Mouse (Mus musculus) stomach, postnatal 0 days (tissue): ENCODE data around the gene Angel1. TPM values are rescaled to one million over a fixed set of nuclear protein-coding genes. Genes with fewer than 3 reads are reported as not detected.

Experiments used
- ATAC-seq: fragments of 200-750 bp; cut with Nextera tagmentation; 2 replicates; pipeline ENCODE4 v1.8.0; 2017; ENCODE audit not compliant: low FRiP score, low TSS enrichment
- DNase-seq: peaks from one replicate; pipeline ENCODE4 v3.0.0-alpha.2; 2016; ENCODE audit warnings: low spot score
- H3K27ac ChIP-seq: fragments of 300-500 bp; sonication (generic); replicated peaks from 2 replicates; pipeline ENCODE4 v1.5.1; 2014; ENCODE audit warnings: mild to moderate bottlenecking, control low read depth
- H3K27me3 ChIP-seq: fragments of 300-500 bp; sonication (generic); 2 replicates; pipeline ENCODE4 v1.6.1; 2014; ENCODE audit warnings: low read length; ENCODE audit not compliant: control insufficient read depth, insufficient read depth
- H3K36me3 ChIP-seq: fragments of 300-500 bp; sonication (generic); 2 replicates; pipeline ENCODE4 v1.6.1; 2014; ENCODE audit warnings: low read length, mixed read lengths; ENCODE audit not compliant: control insufficient read depth, insufficient read depth
- H3K4me1 ChIP-seq: fragments of 300-500 bp; sonication (generic); replicated peaks from 2 replicates; pipeline ENCODE4 v1.6.1; 2014; ENCODE audit warnings: antibody characterized with exemption; ENCODE audit not compliant: control insufficient read depth, insufficient read depth
- H3K4me2 ChIP-seq: fragments of 300-500 bp; sonication (generic); replicated peaks from 2 replicates; pipeline ENCODE4 v1.6.1; 2014; ENCODE audit warnings: low read depth, mild to moderate bottlenecking, control low read depth, moderate library complexity
- H3K4me3 ChIP-seq: fragments of 300-500 bp; sonication (generic); 2 replicates; pipeline ENCODE4 v1.5.1; 2014; ENCODE audit warnings: low read depth, low read length, control low read depth
- H3K9ac ChIP-seq: fragments of 300-500 bp; sonication (generic); 2 replicates; pipeline ENCODE4 v1.6.1; 2014; ENCODE audit warnings: mild to moderate bottlenecking, low read length, control low read depth, mixed read lengths
- H3K9me3 ChIP-seq: fragments of 300-500 bp; sonication (generic); 2 replicates; pipeline ENCODE4 v1.6.1; 2016; ENCODE audit warnings: low read length; ENCODE audit not compliant: control insufficient read depth
- CTCF ChIP-seq: IDR thresholded peaks from 2 replicates; pipeline ENCODE4 v1.5.1; 2016; ENCODE audit warnings: antibody characterized with exemption, low read depth, mild to moderate bottlenecking, moderate library complexity
- EP300 ChIP-seq: optimal IDR thresholded peaks from 2 replicates; pipeline ENCODE3; 2016; ENCODE audit warnings: antibody characterized with exemption
- WGBS: fragments of 180-500 bp; shearing (Covaris S2); extraction: QIAGEN DNeasy Blood & Tissue Kit; methylation state at CpG from one replicate; pipeline ENCODE4 v1.1.7; 2014; 5-methylcytosine and 5-hydroxymethylcytosine counted together
- polyA plus RNA-seq: library from polyadenylated mRNA; unstranded; fragments of >200 nt; fragmentation: Nextera tagmentation; extraction: Ambion mirVana; gene quantifications from 2 replicates; pipeline ENCODE4 v1.2.1, GENCODE M21; 2015

The Angel1 gene
- polyA plus RNA-seq, 1 experiment from 2014 or later, result 3.9 TPM

DNA sequence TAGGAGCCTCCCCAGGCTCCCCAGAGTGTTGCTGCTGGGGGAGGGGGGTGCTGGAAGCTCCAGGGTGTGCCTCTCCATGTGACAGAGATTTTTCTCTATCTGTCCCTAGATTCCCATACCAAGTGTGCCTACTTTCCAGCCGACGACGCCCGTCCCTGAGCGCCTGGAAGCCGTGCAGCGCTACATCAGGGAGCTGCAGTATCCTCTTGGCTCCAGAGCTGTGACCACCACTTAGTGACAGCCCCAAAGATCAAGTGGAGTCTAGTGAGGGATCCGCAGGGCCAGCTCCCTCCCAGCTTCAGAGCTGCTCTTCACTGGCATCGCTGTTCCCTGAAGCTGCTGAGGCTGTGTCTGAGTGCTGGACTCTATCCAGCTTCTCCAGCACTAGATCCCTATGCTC, 41.0 kb downstream of the Angel1 start:
- Histone ChIP-seq H3K4me3 (no peak overlapping the region), H3K27ac (no peak overlapping the region), H3K4me1 (no peaks in the 10 kb centered on the region), H3K27me3 (no peaks in the 10 kb centered on the region), H3K9me3 (no peaks in the 10 kb centered on the region), H3K36me3 (no peaks in the 10 kb centered on the region), H3K9ac (no peak overlapping the region), H3K4me2 (no peak overlapping the region)
- WGBS, result 82% methylated on average over 9 of the region's 9 CpGs
- TF ChIP-seq EP300, result no peak
- no peak for TF ChIP-seq CTCF
- no peak for DNase-seq
- ATAC-seq, result no peak

DNA sequence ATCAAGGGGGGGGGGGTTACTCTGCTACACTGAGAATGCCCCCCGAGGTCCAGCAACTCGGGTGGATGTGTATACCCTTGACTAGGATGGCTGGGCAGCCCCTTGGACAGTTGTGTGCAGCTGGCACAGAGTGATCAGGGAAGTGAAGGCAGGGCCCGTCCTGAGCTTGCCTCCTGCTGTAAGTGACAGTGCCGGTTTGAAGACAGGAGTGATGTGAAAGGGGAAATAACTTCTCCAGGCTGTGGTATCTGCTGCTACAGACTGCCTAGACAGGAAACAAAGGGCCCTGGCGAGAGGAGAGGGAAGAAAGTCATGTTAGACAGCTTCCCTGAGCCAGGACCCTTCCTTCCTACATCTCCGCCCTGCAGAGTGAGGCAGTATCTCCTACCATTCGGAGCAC, 42.6 kb downstream of the Angel1 start:
- Histone ChIP-seq H3K9ac (no peak overlapping the region), H3K27ac (no peak overlapping the region), H3K4me2 (no peak overlapping the region), H3K36me3 (no peaks in the 10 kb centered on the region), H3K27me3 (no peaks in the 10 kb centered on the region), H3K9me3 (no peaks in the 10 kb centered on the region), H3K4me1 (peaks cover 2% of the 10 kb centered on the region; the same call in 1 of the 2 replicates), H3K4me3 (no peak overlapping the region)
- TF ChIP-seq EP300 (no peak), CTCF (no peak)
- 52% methylated on average over 7 of the region's 7 CpGs for WGBS
- no peak for DNase-seq
- no peak for ATAC-seq

DNA sequence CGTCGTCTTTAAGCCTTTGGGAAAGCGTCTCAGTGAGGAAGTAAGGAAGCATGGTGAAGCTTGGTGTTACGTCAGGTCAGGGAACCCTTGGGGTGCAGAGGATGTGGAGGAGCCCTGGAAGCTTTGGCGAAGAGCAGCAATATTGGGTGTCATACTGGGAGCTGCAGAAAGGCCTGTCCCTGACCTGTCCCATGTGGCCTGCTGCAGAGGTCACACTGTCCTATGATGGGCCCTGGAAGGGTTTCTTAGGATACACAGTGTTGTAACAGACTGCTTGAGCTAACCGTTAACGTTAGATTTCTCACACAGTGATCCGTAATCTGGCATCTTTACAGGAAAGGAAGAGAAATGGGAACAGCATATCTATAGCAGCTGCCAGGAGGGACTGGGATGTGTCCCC, 44.1 kb downstream of the Angel1 start:
- ATAC-seq (no peak), DNase-seq (no peak)
- Histone ChIP-seq H3K4me1 (peaks cover 2% of the 10 kb centered on the region; the same call in 1 of the 2 replicates), H3K9ac (no peak overlapping the region), H3K27ac (no peak overlapping the region), H3K27me3 (no peaks in the 10 kb centered on the region), H3K4me3 (no peak overlapping the region), H3K36me3 (no peaks in the 10 kb centered on the region), H3K4me2 (no peak overlapping the region), H3K9me3 (no peaks in the 10 kb centered on the region)
- TF ChIP-seq CTCF (no peak), EP300 (no peak)
- WGBS, result 58% methylated on average over 8 of the region's 8 CpGs

DNA sequence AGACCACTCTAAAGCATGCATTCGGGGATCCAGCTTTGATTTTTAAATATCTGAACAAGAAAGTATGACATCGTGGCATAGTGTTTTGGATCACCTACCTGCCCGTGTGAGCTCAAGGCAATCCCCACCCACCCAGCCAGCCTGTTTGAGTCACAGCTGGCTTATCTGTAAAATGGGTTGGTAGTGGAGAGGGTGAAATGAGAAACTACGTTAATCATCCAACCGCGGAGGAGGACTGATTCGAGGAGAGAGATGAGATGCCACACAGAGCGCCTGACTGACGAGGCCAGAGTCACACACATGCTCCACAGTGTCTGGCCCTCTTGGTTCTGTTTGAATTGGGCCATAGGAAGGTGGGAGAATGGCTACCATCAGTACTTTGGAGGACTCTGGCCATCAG, 44.6 kb downstream of the Angel1 start:
- no peak overlapping the region for H3K9ac ChIP-seq
- DNase-seq (no peak), ATAC-seq (no peak)
- H3K4me2 ChIP-seq, result no peak overlapping the region
- no peak overlapping the region for H3K27ac ChIP-seq
- H3K9me3 ChIP-seq, result no peaks in the 10 kb centered on the region
- no peaks in the 10 kb centered on the region for H3K27me3 ChIP-seq
- 81% methylated on average over 9 of the region's 9 CpGs for WGBS
- H3K4me1 ChIP-seq, result peaks cover 2% of the 10 kb centered on the region; the same call in 1 of the 2 replicates
- no peaks in the 10 kb centered on the region for H3K36me3 ChIP-seq
- no peak for TF ChIP-seq EP300
- TF ChIP-seq CTCF, result no peak
- H3K4me3 ChIP-seq, result no peak overlapping the region

DNA sequence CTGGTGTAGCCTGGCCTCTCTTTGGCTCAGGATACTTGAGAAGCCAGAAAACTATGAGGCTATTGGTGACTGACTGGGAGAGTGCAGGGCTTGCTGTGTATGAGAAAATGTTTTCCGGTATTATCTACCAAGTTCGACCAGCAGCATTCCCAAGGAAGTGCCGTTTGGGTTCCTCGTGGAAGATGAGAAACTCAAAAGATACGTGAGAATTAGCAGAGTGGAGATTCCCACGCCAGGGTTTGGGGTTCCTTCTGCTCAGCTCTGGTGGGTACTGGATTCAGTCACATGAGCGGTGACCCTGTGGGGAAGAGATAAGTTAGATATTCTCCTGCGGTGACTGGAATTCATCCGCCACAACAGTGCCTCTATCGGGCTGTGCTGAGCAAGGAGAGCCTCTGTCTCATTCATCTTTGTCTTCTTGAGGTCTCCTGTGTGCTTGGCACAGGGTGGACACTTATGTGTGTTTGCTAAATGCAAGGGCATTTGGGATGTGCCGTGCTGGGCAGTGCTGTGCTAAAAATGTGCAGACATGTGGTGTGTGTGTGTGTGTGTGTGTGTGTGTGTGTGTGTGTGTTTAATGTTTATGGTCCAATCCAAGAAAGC, 45.6 kb downstream of the Angel1 start:
- DNase-seq (no peak), ATAC-seq (no peak)
- TF ChIP-seq CTCF (no peak), EP300 (no peak)
- Histone ChIP-seq H3K27me3 (no peaks in the 10 kb centered on the region), H3K36me3 (no peaks in the 10 kb centered on the region), H3K9me3 (no peaks in the 10 kb centered on the region), H3K4me3 (peak overlapping the region; percentile 60; the same call in 1 of the 2 replicates), H3K4me2 (0 out of 2 replicates have a peak overlapping the region, but pooled peaks have one; percentile 99), H3K27ac (no peak overlapping the region), H3K9ac (no peak overlapping the region), H3K4me1 (peaks cover 2% of the 10 kb centered on the region; the same call in 1 of the 2 replicates)
- 29% methylated on average over 11 of the region's 11 CpGs for WGBS

DNA sequence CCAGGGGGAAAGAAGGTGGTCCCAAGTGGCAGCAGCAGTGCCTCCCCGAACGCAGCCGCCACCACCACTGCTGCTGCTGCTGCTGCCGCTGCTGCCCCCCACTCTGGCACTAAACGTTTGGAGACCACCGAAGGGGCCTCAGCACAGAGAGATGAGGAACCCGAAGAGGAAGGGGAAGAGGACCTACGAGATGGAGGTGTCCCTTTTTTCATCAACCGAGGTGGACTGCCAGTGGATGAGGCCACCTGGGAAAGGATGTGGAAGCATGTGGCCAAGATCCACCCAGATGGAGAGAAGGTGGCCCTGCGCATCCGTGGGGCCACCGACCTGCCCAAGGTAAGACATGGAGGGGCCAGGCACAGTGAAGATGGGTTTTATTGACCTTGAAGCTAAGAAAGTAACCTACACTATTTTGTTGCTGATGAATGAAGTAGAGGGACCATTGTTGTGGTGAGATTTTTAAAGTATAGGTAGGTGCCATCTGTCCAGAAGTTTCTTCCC, 46.2 kb downstream of the Angel1 start:
- Histone ChIP-seq H3K27me3 (no peaks in the 10 kb centered on the region), H3K4me1 (peaks cover 2% of the 10 kb centered on the region; the same call in 1 of the 2 replicates), H3K9ac (no peak overlapping the region), H3K4me3 (peak overlapping the region; percentile 60), H3K4me2 (peak overlapping the region; percentile 99), H3K27ac (no peak overlapping the region), H3K9me3 (no peaks in the 10 kb centered on the region), H3K36me3 (no peaks in the 10 kb centered on the region)
- ATAC-seq (no peak), DNase-seq (no peak)
- 30% methylated on average over 12 of the region's 12 CpGs for WGBS
- TF ChIP-seq EP300 (no peak), CTCF (no peak)
